Mouse (Mus musculus): ENCODE results near the gene Prr5. TPM values are rescaled to one million over a fixed set of nuclear protein-coding genes. Genes with fewer than 3 reads are reported as not detected.
A peak's percentile ranks its signal among the peaks of the same experiment; 100 is the strongest.
"Not testable (repeated sequence)": the region's sequence is repeated elsewhere in the genome, so short reads cannot be mapped to it uniquely, and the experiment has no call there.

The Prr5 gene
- total RNA-seq, 2 experiments from 2014 or later = 4.9 to 16.4 TPM

- no peak for ATAC-seq (replicated peaks; ENCODE audit: poor library complexity, severe bottlenecking)
Observed at GRCm38 (mm10) chr15:84703992-84704391, 34.6 kb downstream of the Prr5 start.

- ATAC-seq (replicated peaks; ENCODE audit: poor library complexity, severe bottlenecking) = no peak
Observed at GRCm38 (mm10) chr15:84705351-84705901, 36.0 kb downstream of the Prr5 start.

GRCm38 (mm10) chr15:84706983-84707619 is 37.7 kb downstream of the Prr5 start:
- ATAC-seq (replicated peaks; ENCODE audit: poor library complexity, severe bottlenecking) = no peak

- no peak for ATAC-seq (replicated peaks; ENCODE audit: poor library complexity, severe bottlenecking)
Observed at GRCm38 (mm10) chr15:84712566-84713405, 43.4 kb downstream of the Prr5 start.

DNA sequence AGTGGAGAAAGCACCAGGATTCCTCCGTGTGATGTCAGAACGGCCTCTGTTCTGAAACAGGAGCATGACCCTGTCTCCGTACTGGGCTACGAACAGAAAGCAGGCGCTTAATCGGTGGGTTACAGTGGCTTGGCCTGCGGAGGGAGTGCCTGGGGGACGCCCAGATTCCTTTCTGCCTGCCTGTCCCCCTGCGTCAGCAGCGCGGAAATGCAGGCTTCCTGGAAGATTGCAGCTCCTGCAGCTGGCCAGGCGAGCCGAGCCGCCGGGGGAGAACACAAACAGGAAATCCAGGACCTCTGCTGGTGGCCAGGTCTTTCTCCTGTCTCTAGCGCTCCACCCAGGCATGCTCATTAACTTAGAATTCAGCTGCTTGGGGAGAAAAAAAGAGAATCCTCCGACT is 45.3 kb downstream of the Prr5 start:
- peak; percentile 90 for ATAC-seq (replicated peaks; ENCODE audit: poor library complexity, severe bottlenecking)

DNA sequence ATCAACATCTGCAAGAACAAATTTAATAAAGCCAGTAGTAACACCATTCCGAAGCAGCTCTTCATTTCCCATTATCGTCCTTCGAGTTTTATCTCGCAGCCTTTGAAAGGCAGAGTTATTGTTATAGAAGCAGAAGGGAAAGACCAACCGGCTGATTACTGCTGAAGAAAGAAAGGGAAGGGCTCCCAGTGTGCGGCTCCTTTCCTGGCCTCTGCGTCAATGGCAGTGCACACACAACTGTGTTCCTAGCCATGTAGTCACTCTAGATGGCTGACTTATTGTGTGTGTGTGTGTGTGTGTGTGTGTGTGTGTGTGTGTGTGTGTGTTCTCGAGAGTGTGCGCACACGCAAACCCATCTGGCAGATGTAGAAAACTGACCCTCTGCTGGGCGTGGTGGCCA is 45.7 kb downstream of the Prr5 start:
- no peak for ATAC-seq (replicated peaks; ENCODE audit: poor library complexity, severe bottlenecking)

DNA sequence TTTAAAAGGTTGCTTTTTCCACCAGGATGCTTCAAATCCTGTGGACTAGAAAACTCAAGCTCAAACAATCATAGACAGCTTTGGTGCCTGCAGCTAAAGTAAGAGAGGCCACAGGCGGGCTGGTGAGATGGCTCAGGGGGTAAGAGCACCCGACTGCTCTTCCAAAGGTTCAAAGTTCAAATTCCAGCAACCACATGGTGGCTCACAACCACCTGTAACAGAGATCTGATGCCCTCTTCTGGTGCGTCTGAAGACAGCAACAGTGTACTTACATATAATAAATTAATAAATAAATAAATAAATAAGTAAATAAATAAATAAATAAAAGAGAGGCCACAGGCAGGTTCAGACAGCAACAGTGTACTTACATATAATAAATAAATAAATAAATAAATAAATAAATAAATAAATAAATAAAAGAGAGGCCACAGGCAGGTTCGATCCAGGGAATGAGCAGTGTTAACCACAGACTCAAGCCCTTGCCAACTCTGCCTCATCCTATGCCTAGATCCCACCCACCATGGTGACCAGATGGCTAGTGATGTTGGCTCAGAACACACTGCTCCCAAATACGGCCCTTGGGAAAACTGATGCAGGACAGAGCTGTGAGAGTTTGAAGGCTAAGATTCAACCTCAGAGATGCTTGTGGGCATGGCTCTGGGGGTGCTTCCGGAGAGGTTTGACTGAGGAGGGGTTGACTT is 48.3 kb downstream of the Prr5 start:
- ATAC-seq (replicated peaks; ENCODE audit: poor library complexity, severe bottlenecking) = not testable (repeated sequence)

DNA sequence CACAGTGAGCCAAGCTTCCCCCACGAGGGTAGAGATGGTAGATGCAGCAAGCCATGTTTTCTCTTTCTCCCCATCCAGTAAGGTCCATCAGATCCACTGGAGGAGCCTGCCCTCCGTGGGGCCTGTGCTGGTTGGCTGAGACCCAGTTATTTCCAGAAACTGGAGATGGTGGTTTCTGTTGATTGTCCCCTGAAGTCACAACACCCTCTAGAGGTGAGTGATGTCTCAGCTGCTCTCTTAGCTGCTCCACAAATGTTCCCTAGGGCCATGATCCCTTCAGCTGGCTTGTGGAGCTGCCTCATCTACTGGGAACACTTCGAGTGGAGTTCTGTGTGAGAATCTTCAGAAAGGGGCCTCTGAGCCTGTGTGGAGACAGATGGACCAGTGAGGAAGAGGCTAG is 49.4 kb downstream of the Prr5 start:
- ATAC-seq (replicated peaks; ENCODE audit: poor library complexity, severe bottlenecking) = no peak

- no peak for ATAC-seq (replicated peaks; ENCODE audit: poor library complexity, severe bottlenecking)
Observed at GRCm38 (mm10) chr15:84719791-84720190, 50.4 kb downstream of the Prr5 start, which contains the start of gene Arhgap8. TSS of gene Arhgap8 (plus strand) at chr15:84720052.

- ATAC-seq (replicated peaks; ENCODE audit: poor library complexity, severe bottlenecking) = no peak
Observed at GRCm38 (mm10) chr15:84720291-84721204, 51.1 kb downstream of the Prr5 start.

- not testable (repeated sequence) for ATAC-seq (replicated peaks; ENCODE audit: poor library complexity, severe bottlenecking)
Observed at GRCm38 (mm10) chr15:84723656-84724055, 54.2 kb downstream of the Prr5 start.

GRCm38 (mm10) chr15:84724199-84724598 is 54.8 kb downstream of the Prr5 start:
- no peak for ATAC-seq (replicated peaks; ENCODE audit: poor library complexity, severe bottlenecking)

- no peak for ATAC-seq (replicated peaks; ENCODE audit: poor library complexity, severe bottlenecking)
Observed at GRCm38 (mm10) chr15:84729685-84730084, 60.3 kb downstream of the Prr5 start.

- ATAC-seq (replicated peaks; ENCODE audit: poor library complexity, severe bottlenecking) = no peak
Observed at GRCm38 (mm10) chr15:84730893-84731292, 61.5 kb downstream of the Prr5 start.

GRCm38 (mm10) chr15:84731676-84732424 is 62.4 kb downstream of the Prr5 start:
- ATAC-seq (replicated peaks; ENCODE audit: poor library complexity, severe bottlenecking) = no peak

- ATAC-seq (replicated peaks; ENCODE audit: poor library complexity, severe bottlenecking) = no peak
Observed at GRCm38 (mm10) chr15:84732425-84732749, 63.0 kb downstream of the Prr5 start.

DNA sequence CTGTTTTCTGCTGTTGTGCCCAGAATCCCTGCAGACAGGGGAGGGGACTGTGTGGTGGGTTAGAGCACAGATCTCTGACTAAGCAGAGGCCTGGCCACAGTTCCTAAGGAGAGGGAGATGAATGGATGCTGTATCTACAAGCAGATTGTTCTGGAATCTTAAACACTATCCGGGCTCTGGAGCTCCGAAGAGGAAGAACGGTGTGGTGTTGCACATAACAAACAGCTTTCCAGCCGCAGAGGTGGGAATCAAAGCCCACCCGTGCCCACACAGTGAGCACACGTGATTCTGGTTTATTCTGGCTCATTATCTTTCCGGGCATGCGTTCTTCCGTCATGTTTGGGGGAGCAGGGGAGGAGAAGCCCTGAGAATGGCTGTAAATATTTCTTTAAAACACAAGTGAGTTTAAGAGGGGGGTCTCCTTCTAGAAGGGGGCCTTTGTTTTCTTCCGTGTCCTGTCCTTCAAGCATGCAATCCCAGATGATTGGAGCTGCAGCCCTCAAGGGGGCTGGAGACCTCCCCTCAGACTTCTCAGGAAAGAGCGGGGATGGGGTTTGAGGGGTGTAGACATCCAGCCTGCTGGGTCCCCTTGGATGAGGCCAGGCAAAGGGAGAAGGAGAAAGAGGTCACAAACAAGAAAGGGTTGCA is 67.0 kb downstream of the Prr5 start:
- ATAC-seq (replicated peaks; ENCODE audit: poor library complexity, severe bottlenecking) = no peak

GRCm38 (mm10) chr15:84736994-84737346 is 67.5 kb downstream of the Prr5 start:
- no peak for ATAC-seq (replicated peaks; ENCODE audit: poor library complexity, severe bottlenecking)

- no peak for ATAC-seq (replicated peaks; ENCODE audit: poor library complexity, severe bottlenecking)
Observed at GRCm38 (mm10) chr15:84738246-84738645, 68.8 kb downstream of the Prr5 start.
